Mouse (Mus musculus): ENCODE measurements around the gene Tbcb. TPM values are rescaled to one million over a fixed set of nuclear protein-coding genes. Genes with fewer than 3 reads are reported as not detected.

The Tbcb gene
- polyA plus RNA-seq, 1 experiment from 2014 or later, result 151 TPM

- WGBS, result 81% methylated on average over 5 of the region's 5 CpGs
- Histone ChIP-seq H3K9me3 (replicated peaks; ENCODE audit: control insufficient read depth, low read length) (no peaks in the 10 kb centered on the region), H3K4me2 (ENCODE audit: low read depth, low read length) (no peak overlapping the region), H3K27ac (ENCODE audit: low read length) (no peak overlapping the region), H3K27me3 (ENCODE audit: control insufficient read depth, insufficient read depth, low read length) (no peaks in the 10 kb centered on the region), H3K36me3 (ENCODE audit: control insufficient read depth, insufficient read depth, low read length) (no peaks in the 10 kb centered on the region), H3K4me3 (replicated peaks; ENCODE audit: low read length) (no peak overlapping the region), H3K4me1 (ENCODE audit: control insufficient read depth, insufficient read depth, low read length) (peaks cover 7% of the 10 kb centered on the region), H3K9ac (ENCODE audit: low read length) (no peak overlapping the region)
- no peak for ATAC-seq (ENCODE audit: insufficient read depth, low FRiP score)
These were observed 31.9 kb downstream of the Tbcb start for GRCm38 (mm10) chr7:30200200-30200599.

DNA sequence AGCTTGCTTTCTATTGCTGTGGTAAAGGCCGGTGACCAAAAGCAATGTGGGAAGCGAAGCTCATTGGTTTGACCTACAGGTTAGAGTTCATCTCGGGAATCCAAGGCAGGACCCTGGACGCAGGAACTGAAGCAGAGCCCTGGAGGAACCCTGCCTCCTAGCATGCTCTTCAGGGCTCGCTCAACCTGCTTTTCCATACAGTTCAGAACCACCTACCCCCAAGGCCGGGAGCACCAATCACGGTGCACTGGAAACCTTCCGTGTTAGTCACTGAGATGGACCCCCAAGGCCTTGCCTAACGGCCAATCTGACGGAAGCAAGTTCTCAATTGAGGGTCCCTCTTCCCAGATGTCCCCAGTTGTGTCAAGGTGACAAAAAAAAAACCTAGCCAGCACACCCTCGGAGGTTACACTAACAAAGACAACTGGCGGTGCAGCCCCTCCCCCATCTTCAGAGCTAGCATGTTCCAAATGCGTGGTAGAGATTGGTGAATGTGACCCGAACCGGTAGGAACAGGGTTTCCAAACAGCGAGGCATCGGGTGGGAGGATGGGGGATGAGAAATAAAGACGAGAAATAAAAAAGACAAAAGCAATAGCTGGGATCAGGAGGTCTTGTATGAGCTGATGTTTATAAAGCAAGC lies 32.5 kb downstream of the Tbcb start:
- H3K9me3 ChIP-seq (replicated peaks; ENCODE audit: control insufficient read depth, low read length), result no peaks in the 10 kb centered on the region
- no peak overlapping the region for H3K27ac ChIP-seq (ENCODE audit: low read length)
- H3K4me3 ChIP-seq (replicated peaks; ENCODE audit: low read length), result no peak overlapping the region
- no peak overlapping the region for H3K9ac ChIP-seq (ENCODE audit: low read length)
- no peaks in the 10 kb centered on the region for H3K36me3 ChIP-seq (ENCODE audit: control insufficient read depth, insufficient read depth, low read length)
- H3K4me1 ChIP-seq (ENCODE audit: control insufficient read depth, insufficient read depth, low read length), result peaks cover 9% of the 10 kb centered on the region
- no peak for ATAC-seq (ENCODE audit: insufficient read depth, low FRiP score)
- H3K27me3 ChIP-seq (ENCODE audit: control insufficient read depth, insufficient read depth, low read length), result no peaks in the 10 kb centered on the region
- 74% methylated on average over 18 of the region's 18 CpGs for WGBS
- no peak overlapping the region for H3K4me2 ChIP-seq (ENCODE audit: low read depth, low read length)

GRCm38 (mm10) chr7:30198481-30198971 lies 33.5 kb downstream of the Tbcb start, which contains the start of gene Capns1:
Gene Capns1, minus strand, starts transcription at chr7:30198811.
- Histone ChIP-seq H3K36me3 (ENCODE audit: control insufficient read depth, insufficient read depth, low read length) (no peaks in the 10 kb centered on the region), H3K9ac (ENCODE audit: low read length) (no peak within 1 kb of the TSS), H3K4me1 (ENCODE audit: control insufficient read depth, insufficient read depth, low read length) (peaks cover 10% of the 10 kb centered on the region), H3K27ac (ENCODE audit: low read length) (peak within 1 kb of the TSS; percentile 13; the same call in 1 of the 2 replicates), H3K9me3 (replicated peaks; ENCODE audit: control insufficient read depth, low read length) (no peaks in the 10 kb centered on the region), H3K4me3 (replicated peaks; ENCODE audit: low read length) (no peak within 1 kb of the TSS), H3K27me3 (ENCODE audit: control insufficient read depth, insufficient read depth, low read length) (no peaks in the 10 kb centered on the region), H3K4me2 (ENCODE audit: low read depth, low read length) (0 out of 2 replicates have a peak within 1 kb of the TSS, but pooled peaks have one; percentile 17)
- ATAC-seq (ENCODE audit: insufficient read depth, low FRiP score), result 0 out of 2 replicates have a peak, but pooled peaks have one; percentile 7
- WGBS, result 6% methylated on average over 8 of the region's 8 CpGs

- Histone ChIP-seq H3K4me2 (ENCODE audit: low read depth, low read length) (no peak overlapping the region), H3K36me3 (ENCODE audit: control insufficient read depth, insufficient read depth, low read length) (no peaks in the 10 kb centered on the region), H3K27me3 (ENCODE audit: control insufficient read depth, insufficient read depth, low read length) (no peaks in the 10 kb centered on the region), H3K9ac (ENCODE audit: low read length) (no peak overlapping the region), H3K9me3 (replicated peaks; ENCODE audit: control insufficient read depth, low read length) (no peaks in the 10 kb centered on the region), H3K4me3 (replicated peaks; ENCODE audit: low read length) (no peak overlapping the region), H3K27ac (ENCODE audit: low read length) (peak overlapping the region; percentile 13; the same call in 1 of the 2 replicates), H3K4me1 (ENCODE audit: control insufficient read depth, insufficient read depth, low read length) (peaks cover 19% of the 10 kb centered on the region)
- ATAC-seq (ENCODE audit: insufficient read depth, low FRiP score), result no peak
- 49% methylated on average over 5 of the region's 5 CpGs for WGBS
These were observed 34.4 kb downstream of the Tbcb start for GRCm38 (mm10) chr7:30197592-30198129.

- Histone ChIP-seq H3K4me2 (ENCODE audit: low read depth, low read length) (no peak overlapping the region), H3K27me3 (ENCODE audit: control insufficient read depth, insufficient read depth, low read length) (no peaks in the 10 kb centered on the region), H3K4me3 (replicated peaks; ENCODE audit: low read length) (no peak overlapping the region), H3K9ac (ENCODE audit: low read length) (no peak overlapping the region), H3K36me3 (ENCODE audit: control insufficient read depth, insufficient read depth, low read length) (peaks cover 7% of the 10 kb centered on the region; the same call in 1 of the 2 replicates), H3K9me3 (replicated peaks; ENCODE audit: control insufficient read depth, low read length) (no peaks in the 10 kb centered on the region), H3K4me1 (ENCODE audit: control insufficient read depth, insufficient read depth, low read length) (peaks cover 22% of the 10 kb centered on the region), H3K27ac (ENCODE audit: low read length) (peak overlapping the region; percentile 62)
- WGBS, result 37% methylated on average over 6 of the region's 6 CpGs
- peak; percentile 26; the same call in 1 of the 2 replicates for ATAC-seq (ENCODE audit: insufficient read depth, low FRiP score)
These were observed 35.9 kb downstream of the Tbcb start for GRCm38 (mm10) chr7:30196171-30196570.

- H3K9me3 ChIP-seq (replicated peaks; ENCODE audit: control insufficient read depth, low read length), result no peaks in the 10 kb centered on the region
- H3K4me1 ChIP-seq (ENCODE audit: control insufficient read depth, insufficient read depth, low read length), result peaks cover 22% of the 10 kb centered on the region
- peaks cover 10% of the 10 kb centered on the region; the same call in 1 of the 2 replicates for H3K36me3 ChIP-seq (ENCODE audit: control insufficient read depth, insufficient read depth, low read length)
- H3K27me3 ChIP-seq (ENCODE audit: control insufficient read depth, insufficient read depth, low read length), result no peaks in the 10 kb centered on the region
- peak overlapping the region; percentile 86; the same call in 1 of the 2 replicates for H3K9ac ChIP-seq (ENCODE audit: low read length)
- 58% methylated on average over 6 of the region's 6 CpGs for WGBS
- no peak for ATAC-seq (ENCODE audit: insufficient read depth, low FRiP score)
- H3K4me2 ChIP-seq (ENCODE audit: low read depth, low read length), result peak overlapping the region; percentile 90; the same call in 1 of the 2 replicates
- peak overlapping the region; percentile 87; the same call in 1 of the 2 replicates for H3K4me3 ChIP-seq (replicated peaks; ENCODE audit: low read length)
- peak overlapping the region; percentile 63; the same call in 1 of the 2 replicates for H3K27ac ChIP-seq (ENCODE audit: low read length)
These were observed 36.6 kb downstream of the Tbcb start for GRCm38 (mm10) chr7:30195461-30195860.

DNA sequence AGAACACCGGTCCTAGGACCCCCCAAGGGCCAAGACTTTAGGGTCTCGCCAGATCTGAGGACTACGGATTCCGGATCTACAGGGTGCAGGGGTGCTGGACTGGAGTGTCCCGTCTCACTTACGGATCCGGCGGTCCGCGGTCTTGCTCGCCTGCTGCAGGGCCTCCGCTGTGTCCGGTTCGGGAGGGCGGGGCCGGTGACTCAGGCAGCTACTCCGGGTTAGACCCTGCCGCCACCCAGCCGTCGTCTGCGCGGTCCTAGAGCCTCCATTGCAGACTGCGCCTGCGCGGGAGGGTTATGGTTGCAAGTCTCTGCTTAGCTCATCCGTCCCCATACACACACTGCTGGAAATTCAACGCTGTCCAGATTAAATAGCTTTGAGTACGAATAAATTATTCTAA lies 37.2 kb downstream of the Tbcb start:
- Histone ChIP-seq H3K36me3 (ENCODE audit: control insufficient read depth, insufficient read depth, low read length) (peaks cover 10% of the 10 kb centered on the region; the same call in 1 of the 2 replicates), H3K27me3 (ENCODE audit: control insufficient read depth, insufficient read depth, low read length) (no peaks in the 10 kb centered on the region), H3K4me2 (ENCODE audit: low read depth, low read length) (peak overlapping the region; percentile 90), H3K9ac (ENCODE audit: low read length) (peak overlapping the region; percentile 86), H3K4me1 (ENCODE audit: control insufficient read depth, insufficient read depth, low read length) (peaks cover 22% of the 10 kb centered on the region), H3K4me3 (replicated peaks; ENCODE audit: low read length) (peak overlapping the region; percentile 87), H3K27ac (ENCODE audit: low read length) (peak overlapping the region; percentile 96), H3K9me3 (replicated peaks; ENCODE audit: control insufficient read depth, low read length) (no peaks in the 10 kb centered on the region)
- ATAC-seq (ENCODE audit: insufficient read depth, low FRiP score), result peak; percentile 92
- WGBS, result 0% methylated on average over 28 of the region's 28 CpGs

DNA sequence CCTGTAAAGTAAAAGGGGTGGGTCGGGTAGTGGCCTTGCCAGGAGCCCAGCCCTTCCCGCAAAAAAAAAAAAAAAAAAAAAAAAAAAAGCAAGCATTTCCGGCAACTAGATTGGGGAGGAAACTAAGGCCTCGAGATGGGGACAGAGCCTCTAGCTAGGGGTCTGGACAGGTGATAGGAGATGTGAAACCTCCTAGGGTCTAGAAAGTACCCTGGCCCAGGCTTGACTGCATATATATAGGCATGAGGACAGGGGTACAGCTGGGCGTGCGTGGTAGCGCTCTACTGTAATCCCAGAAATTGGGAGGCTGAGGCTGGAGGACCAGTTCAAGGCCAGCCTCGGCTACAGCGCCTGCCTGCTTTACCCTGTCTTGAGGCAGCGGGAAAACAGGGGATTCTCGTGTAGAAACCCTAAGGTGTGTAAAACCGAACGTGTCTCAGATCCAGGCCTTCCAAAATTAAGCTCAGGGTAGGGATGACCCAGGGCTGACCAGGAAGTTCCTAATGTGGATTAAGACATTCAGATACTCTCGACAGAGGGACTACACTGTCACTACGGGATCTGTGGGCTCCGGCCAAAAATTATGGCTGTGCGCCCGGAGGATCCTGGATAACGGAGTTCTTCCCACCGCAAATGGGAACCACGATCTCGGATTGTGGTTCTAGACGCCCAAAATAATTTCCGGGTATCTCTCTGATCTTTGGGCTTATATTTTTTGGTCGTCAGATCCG lies 37.8 kb downstream of the Tbcb start:
- Histone ChIP-seq H3K36me3 (ENCODE audit: control insufficient read depth, insufficient read depth, low read length) (peaks cover 10% of the 10 kb centered on the region; the same call in 1 of the 2 replicates), H3K27ac (ENCODE audit: low read length) (peak overlapping the region; percentile 96), H3K4me3 (replicated peaks; ENCODE audit: low read length) (peak overlapping the region; percentile 87), H3K27me3 (ENCODE audit: control insufficient read depth, insufficient read depth, low read length) (no peaks in the 10 kb centered on the region), H3K9ac (ENCODE audit: low read length) (peak overlapping the region; percentile 86), H3K4me2 (ENCODE audit: low read depth, low read length) (peak overlapping the region; percentile 90), H3K4me1 (ENCODE audit: control insufficient read depth, insufficient read depth, low read length) (peaks cover 22% of the 10 kb centered on the region), H3K9me3 (replicated peaks; ENCODE audit: control insufficient read depth, low read length) (no peaks in the 10 kb centered on the region)
- WGBS, result under 1% methylated on average over 26 of the region's 26 CpGs
- ATAC-seq (ENCODE audit: insufficient read depth, low FRiP score), result peak; percentile 16; the same call in 1 of the 2 replicates
